Mouse (Mus musculus) intestine, postnatal 0 days (tissue): ENCODE measurements around the gene Taok1. TPM values are rescaled to one million over a fixed set of nuclear protein-coding genes. Genes with fewer than 3 reads are reported as not detected.

ENCODE experiments used
- ATAC-seq: fragments of 200-750 bp; cut with Nextera tagmentation; 2 replicates; pipeline ENCODE4 v1.8.0; 2017; ENCODE audit warnings: mild to moderate bottlenecking, moderate TSS enrichment, moderate library complexity
- H3K27ac ChIP-seq: fragments of 300-500 bp; sonication (generic); 2 replicates; pipeline ENCODE4 v1.5.1; 2014; ENCODE audit warnings: mild to moderate bottlenecking, low read depth, low read length, moderate library complexity
- H3K27me3 ChIP-seq: fragments of 300-500 bp; sonication (generic); replicated peaks from 2 replicates; pipeline ENCODE4 v1.6.1; 2014; ENCODE audit warnings: low read length, mixed read lengths; ENCODE audit not compliant: control insufficient read depth, insufficient read depth
- H3K36me3 ChIP-seq: fragments of 300-500 bp; sonication (generic); 2 replicates; pipeline ENCODE4 v1.6.1; 2014; ENCODE audit warnings: mild to moderate bottlenecking, moderate library complexity; ENCODE audit not compliant: control insufficient read depth, insufficient read depth
- H3K4me1 ChIP-seq: fragments of 300-500 bp; sonication (generic); replicated peaks from 2 replicates; pipeline ENCODE4 v1.6.1; 2014; ENCODE audit warnings: antibody characterized with exemption, low read length, mixed read lengths; ENCODE audit not compliant: control insufficient read depth, insufficient read depth
- H3K4me2 ChIP-seq: fragments of 300-500 bp; sonication (generic); replicated peaks from 2 replicates; pipeline ENCODE4 v1.6.1; 2014; ENCODE audit warnings: low read depth, mild to moderate bottlenecking, moderate library complexity
- H3K4me3 ChIP-seq: fragments of 300-500 bp; sonication (generic); 2 replicates; pipeline ENCODE4 v1.5.1; 2014; ENCODE audit warnings: low read depth, low read length
- H3K9ac ChIP-seq: fragments of 300-500 bp; sonication (generic); 2 replicates; pipeline ENCODE4 v1.6.1; 2014; ENCODE audit warnings: mild to moderate bottlenecking, low read depth, low read length
- H3K9me3 ChIP-seq: fragments of 300-500 bp; sonication (generic); 2 replicates; pipeline ENCODE4 v1.6.1; 2016; ENCODE audit warnings: mixed run types; ENCODE audit not compliant: control insufficient read depth
- CTCF ChIP-seq: sonication (generic); IDR thresholded peaks from 2 replicates; pipeline ENCODE4 v1.5.1; 2016; ENCODE audit warnings: low read depth, mild to moderate bottlenecking, control low read depth, antibody characterized with exemption, moderate library complexity
- WGBS: fragments of 180-500 bp; shearing (Covaris S2); extraction: QIAGEN DNeasy Blood & Tissue Kit; methylation state at CpG from one replicate; pipeline ENCODE4 v1.1.7; 2014; 5-methylcytosine and 5-hydroxymethylcytosine counted together
- polyA plus RNA-seq: library from polyadenylated mRNA; unstranded; fragments of >200 nt; fragmentation: Nextera tagmentation; extraction: Ambion mirVana; gene quantifications from 2 replicates; pipeline ENCODE4 v1.2.1, GENCODE M21; 2015

Taok1 gene
- polyA plus RNA-seq, 1 experiment from 2014 or later = 8.6 TPM

DNA sequence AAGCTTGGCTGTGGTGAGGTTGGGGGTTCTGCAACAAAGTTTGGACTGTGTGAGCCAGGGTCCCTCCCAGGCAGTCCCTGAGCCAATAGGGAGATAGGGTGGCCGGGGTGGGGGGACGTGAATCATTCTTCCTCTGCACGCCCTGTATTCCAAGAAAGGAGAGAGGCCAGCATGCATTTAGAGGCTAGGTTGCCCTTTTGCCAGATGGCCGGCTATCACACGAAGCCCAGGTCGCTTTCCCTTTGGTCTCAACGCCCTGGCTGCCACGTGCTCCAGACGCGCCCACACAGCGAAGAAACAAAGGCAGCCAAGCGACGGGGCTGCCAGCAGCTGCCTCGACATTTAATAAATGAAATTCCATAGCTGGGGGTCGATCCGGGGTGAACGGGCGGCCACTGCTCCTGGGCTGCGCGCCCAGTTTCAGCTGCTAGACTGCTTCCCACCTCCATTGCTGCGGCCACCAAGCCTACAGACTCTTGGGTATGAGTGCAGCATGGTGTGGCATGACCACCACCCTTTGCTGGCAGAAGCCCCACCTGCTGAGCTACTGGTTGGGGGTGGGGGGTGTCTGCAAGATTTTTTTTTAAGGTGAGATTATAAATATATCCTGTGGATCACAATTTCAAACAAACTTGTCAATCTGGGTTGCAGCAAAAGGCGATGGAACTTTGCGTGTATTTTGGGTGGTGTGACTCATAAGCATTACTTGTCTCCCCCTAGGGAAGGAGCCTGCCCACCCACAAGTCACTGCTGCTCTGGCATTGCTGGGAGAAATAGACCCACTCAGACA is 115.9 kb downstream of the Taok1 start:
- Histone ChIP-seq H3K9me3 (no peaks in the 10 kb centered on the region), H3K27me3 (no peaks in the 10 kb centered on the region), H3K27ac (peak overlapping the region; percentile 98; the same call in 1 of the 2 replicates), H3K36me3 (no peaks in the 10 kb centered on the region), H3K4me3 (peak overlapping the region; percentile 84), H3K4me1 (peaks cover 13% of the 10 kb centered on the region; the same call in 1 of the 2 replicates), H3K4me2 (peak overlapping the region; percentile 91), H3K9ac (no peak overlapping the region; the same call in 1 of the 2 replicates)
- peak; percentile 9; the same call in 1 of the 2 replicates for ATAC-seq
- under 1% methylated on average over 23 of the region's 23 CpGs for WGBS
- no peak for TF ChIP-seq CTCF

DNA sequence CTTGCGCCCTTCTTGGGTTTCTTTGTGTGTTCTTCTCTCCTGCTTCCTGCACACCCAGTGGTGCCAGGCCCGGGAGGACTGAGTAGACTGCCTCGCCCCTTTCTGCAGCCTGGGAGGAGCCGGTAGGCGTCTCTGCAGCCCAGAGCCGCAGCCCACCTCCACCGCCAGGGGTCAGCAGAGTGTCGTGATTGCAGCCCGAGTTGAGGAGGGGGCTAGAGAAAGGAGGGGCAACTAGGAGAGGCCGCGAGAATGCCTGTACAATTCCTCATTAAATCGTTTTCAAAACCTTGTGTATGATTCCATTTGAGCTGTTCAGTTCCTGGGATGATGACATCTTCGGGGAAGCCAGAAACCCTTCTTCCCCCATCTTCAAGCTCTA is 116.5 kb downstream of the Taok1 start:
- under 1% methylated on average over 13 of the region's 13 CpGs for WGBS
- TF ChIP-seq CTCF = peak; percentile 99
- Histone ChIP-seq H3K27ac (peak overlapping the region; percentile 98; the same call in 1 of the 2 replicates), H3K9me3 (no peaks in the 10 kb centered on the region), H3K27me3 (no peaks in the 10 kb centered on the region), H3K4me2 (peak overlapping the region; percentile 91), H3K36me3 (no peaks in the 10 kb centered on the region), H3K4me3 (peak overlapping the region; percentile 84), H3K4me1 (peaks cover 13% of the 10 kb centered on the region; the same call in 1 of the 2 replicates), H3K9ac (no peak overlapping the region)
- peak; percentile 47 for ATAC-seq

DNA sequence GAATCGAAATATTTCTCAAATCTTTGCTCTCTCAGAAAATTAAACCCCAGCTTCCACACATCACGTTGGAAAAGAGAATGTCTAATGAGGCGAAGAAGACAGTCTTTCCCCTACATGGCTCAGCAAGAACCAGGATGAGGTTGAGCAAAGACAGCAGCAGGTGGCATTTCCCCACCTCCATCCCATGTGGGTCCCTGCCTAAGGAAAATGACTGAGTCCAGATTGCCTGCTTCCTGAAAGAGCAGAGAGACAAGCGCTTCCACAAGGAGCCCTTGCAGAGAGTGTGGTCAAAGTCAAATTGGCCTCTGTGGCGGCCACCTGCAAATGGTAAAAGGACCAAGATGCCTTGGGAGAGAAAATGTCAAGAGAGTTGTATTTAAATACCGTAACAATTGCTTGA is 117.2 kb downstream of the Taok1 start:
- Histone ChIP-seq H3K9me3 (no peaks in the 10 kb centered on the region), H3K36me3 (no peaks in the 10 kb centered on the region), H3K4me3 (no peak overlapping the region), H3K4me1 (peaks cover 13% of the 10 kb centered on the region; the same call in 1 of the 2 replicates), H3K4me2 (peak overlapping the region; percentile 99), H3K9ac (no peak overlapping the region), H3K27me3 (no peaks in the 10 kb centered on the region), H3K27ac (0 out of 2 replicates have a peak overlapping the region, but pooled peaks have one; percentile 6)
- no peak for ATAC-seq
- no peak for TF ChIP-seq CTCF
- 67% methylated on average over 6 of the region's 6 CpGs for WGBS

DNA sequence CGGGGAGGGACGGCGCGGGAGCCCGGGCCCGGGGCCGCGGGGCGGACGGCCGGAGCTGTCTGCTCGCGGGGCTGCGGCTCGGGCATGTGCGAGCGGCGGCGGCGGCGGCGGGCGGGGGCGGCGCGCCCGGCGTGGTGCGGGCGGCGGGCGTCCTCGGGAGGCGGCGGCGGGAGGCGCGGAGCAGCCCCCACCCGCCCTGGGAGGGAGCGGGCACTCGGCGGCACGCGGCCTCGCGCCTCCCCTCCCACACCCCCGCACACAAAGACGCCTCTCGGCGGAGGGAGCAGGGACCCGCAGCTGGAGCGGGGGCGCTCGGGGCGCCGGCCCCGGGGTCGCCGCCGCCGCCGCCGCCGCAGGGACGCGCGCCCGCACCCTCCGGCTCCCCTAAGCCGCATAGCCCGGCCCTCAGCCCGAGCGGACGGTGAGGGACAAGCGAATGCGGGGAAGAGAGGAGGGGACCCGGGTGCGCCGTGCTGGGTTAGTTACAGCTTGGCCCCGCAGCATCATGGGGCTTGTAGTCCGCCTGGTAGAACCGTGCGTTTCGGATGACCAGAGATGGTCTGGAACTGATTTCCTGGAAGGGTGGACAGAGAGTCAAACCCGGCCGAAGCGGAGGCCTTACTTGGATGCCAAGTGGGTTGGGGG is 117.9 kb downstream of the Taok1 start, which contains the start of gene Ankrd13b:
Ankrd13b (minus strand) TSS at position 88 of the 645 bp plus-strand sequence.
- Histone ChIP-seq H3K4me1 (peaks cover 10% of the 10 kb centered on the region; the same call in 1 of the 2 replicates), H3K9ac (peak within 1 kb of the TSS; percentile 50), H3K4me3 (peak within 1 kb of the TSS; percentile 77), H3K27ac (no peak within 1 kb of the TSS), H3K4me2 (peak within 1 kb of the TSS; percentile 99), H3K36me3 (no peaks in the 10 kb centered on the region), H3K27me3 (no peaks in the 10 kb centered on the region), H3K9me3 (no peaks in the 10 kb centered on the region)
- no peak for ATAC-seq
- under 1% methylated on average over 66 of the region's 87 CpGs for WGBS
- TF ChIP-seq CTCF = no peak

DNA sequence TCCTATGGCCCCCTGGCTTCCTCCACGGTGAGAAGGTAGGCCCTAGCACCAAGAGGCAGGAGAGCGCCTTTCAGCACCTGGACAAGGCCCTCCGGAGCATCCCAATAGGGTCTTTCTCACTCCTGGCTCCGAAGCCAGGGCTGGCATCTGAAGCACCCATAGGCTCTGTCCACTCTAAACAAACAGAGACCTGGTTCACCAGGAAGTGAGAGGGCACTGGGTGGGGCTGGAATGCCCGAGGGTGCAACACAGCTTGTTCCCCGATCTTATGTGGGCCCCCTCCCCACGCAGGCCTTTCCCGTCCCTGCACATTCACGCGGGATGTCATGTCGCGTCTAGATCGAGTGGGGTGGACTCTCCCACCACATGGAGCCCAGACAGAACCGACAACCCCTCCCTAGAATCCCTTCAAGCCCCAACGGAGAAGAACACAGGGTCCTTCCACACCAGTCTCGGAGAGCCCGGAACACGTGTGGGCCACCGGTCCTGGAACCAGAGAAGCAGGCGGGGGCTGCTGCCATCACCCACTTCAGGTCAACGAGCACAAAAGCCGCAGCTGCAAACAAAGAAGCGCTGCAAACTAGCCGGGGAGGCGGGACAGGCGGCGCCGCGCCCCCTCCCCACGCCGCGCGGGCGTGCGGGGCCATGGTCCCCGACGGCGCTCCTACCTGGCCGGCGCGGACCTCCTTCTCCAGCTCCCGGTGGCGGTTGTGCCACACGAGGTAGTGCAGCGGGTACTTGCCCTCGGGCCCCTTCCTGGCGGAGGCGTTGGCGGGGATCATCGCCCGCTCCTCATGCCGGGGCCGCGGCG is 118.6 kb downstream of the Taok1 start:
- Histone ChIP-seq H3K36me3 (no peaks in the 10 kb centered on the region), H3K4me2 (peak overlapping the region; percentile 99), H3K4me1 (peaks cover 8% of the 10 kb centered on the region; the same call in 1 of the 2 replicates), H3K9me3 (no peaks in the 10 kb centered on the region), H3K4me3 (peak overlapping the region; percentile 77), H3K9ac (peak overlapping the region; percentile 50), H3K27me3 (no peaks in the 10 kb centered on the region), H3K27ac (no peak overlapping the region)
- no peak for ATAC-seq
- no peak for TF ChIP-seq CTCF
- 5% methylated on average over 51 of the region's 55 CpGs for WGBS
